Mouse (Mus musculus): ENCODE data around the gene Hsd17b3. TPM values are rescaled to one million over a fixed set of nuclear protein-coding genes. Genes with fewer than 3 reads are reported as not detected.

Gene Hsd17b3
- not detected in 2 replicates for polyA plus RNA-seq (2015; fragmentation: Nextera tagmentation; extraction: Ambion mirVana)

- H3K4me1 ChIP-seq (replicated peaks): no peaks in the 10 kb centered on the region
- no peaks in the 10 kb centered on the region for H3K36me3 ChIP-seq
- H3K9me3 ChIP-seq: no peaks in the 10 kb centered on the region
- H3K27me3 ChIP-seq: 0 out of 2 replicates have a peak, but pooled peaks cover 14% of the 10 kb centered on the region
- no peak for ATAC-seq
- WGBS: 77% methylated on average over 4 of the region's 4 CpGs
- no peak within 1 kb of the TSS for H3K27ac ChIP-seq
- H3K4me2 ChIP-seq (replicated peaks): no peak within 1 kb of the TSS
- no peak within 1 kb of the TSS for H3K4me3 ChIP-seq (replicated peaks)
- H3K9ac ChIP-seq (replicated peaks): no peak within 1 kb of the TSS
Measured at GRCm38 (mm10) chr13:64089130-64089529, at the start of gene Hsd17b3. TSS of gene Hsd17b3 (minus strand) at chr13:64089230.

DNA sequence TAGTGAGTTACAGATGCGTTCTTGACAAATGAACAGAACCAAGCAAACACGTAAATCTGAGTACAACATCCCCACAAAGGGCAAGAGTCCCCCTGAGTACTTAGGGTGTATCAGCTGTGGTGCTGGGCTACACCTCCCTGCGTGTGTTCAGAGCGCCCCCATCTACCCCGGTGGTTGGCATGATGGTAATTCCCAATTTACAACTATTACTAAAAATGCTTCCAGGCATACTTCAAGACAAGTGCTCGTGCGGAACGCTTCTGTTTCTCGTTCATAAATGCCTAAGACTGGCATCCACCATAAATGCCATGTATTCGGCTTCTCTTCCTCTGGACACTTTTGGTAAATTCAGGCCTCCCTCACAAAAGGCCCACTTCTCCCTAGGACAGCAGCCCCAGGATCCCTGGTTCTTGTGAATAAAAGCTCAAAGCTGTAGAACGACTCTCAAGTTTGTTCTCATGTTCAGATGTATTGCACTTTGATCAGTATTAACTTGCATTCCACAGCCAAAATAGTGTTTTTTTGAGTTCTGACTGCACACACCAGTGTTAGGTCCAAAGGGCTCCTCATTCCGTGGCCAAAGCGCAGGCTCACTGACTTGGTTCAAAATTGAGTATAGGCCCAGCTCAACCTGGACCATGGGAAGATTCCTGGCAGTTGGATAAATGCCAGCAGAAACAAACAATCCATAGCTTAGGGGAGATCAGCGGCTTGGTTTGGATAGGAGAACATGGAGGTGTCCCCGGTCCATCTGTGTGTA is 40.8 kb upstream of the Hsd17b3 start:
- no peaks in the 10 kb centered on the region for H3K27me3 ChIP-seq
- H3K9ac ChIP-seq (replicated peaks): no peak overlapping the region
- H3K4me3 ChIP-seq (replicated peaks): peak overlapping the region; percentile 46
- H3K27ac ChIP-seq: no peak overlapping the region
- no peaks in the 10 kb centered on the region for H3K9me3 ChIP-seq
- peaks cover 5% of the 10 kb centered on the region; the same call in 1 of the 2 replicates for H3K4me1 ChIP-seq (replicated peaks)
- peak overlapping the region; percentile 75 for H3K4me2 ChIP-seq (replicated peaks)
- H3K36me3 ChIP-seq: peaks cover 4% of the 10 kb centered on the region; the same call in 1 of the 2 replicates
- WGBS: 48% methylated on average over 15 of the region's 15 CpGs
- ATAC-seq: peak; percentile 55; the same call in 1 of the 2 replicates

DNA sequence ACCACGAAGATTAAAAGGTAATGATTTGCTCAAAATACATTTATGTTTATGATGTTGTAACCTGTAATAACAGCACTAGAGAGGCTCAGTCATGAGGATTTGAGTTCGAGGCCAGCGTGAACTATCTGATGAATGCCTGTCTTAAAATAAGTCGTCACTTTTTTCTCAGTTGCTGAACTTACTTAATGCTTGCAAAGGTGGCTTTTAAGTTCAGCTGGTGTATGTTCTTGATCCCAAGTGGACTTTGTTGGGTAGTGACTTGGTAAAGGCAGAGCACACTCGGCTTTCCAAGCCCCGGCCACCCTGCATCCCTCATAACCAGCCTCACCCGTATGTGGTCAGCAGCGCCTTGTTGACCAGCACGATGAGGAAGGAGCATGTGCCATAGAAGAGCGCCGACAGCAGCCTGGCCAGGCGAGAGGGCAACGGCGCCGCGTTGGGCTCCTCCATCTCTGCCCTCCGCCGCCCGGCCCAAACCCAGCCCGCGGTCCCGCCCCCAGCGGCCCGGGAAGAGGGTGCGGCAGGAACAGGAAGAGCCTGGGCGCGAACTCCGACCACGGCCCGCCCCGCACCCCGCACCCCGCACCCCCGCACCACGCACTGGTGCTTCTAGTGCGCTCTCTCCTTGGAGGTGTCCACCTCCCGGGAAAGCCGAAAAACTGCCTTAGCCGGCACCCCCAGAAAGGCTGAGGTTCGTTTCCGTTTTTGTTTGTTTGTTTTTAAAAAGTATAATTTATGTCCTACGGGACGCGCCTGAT is 40.0 kb upstream of the Hsd17b3 start, which contains the start of gene Slc35d2:
Gene Slc35d2, minus strand, starts transcription at position 511 of the 758 bp plus-strand sequence.
- Histone ChIP-seq H3K9me3 (no peaks in the 10 kb centered on the region), H3K4me2 (replicated peaks) (peak within 1 kb of the TSS; percentile 75), H3K27ac (no peak within 1 kb of the TSS), H3K27me3 (no peaks in the 10 kb centered on the region), H3K4me3 (replicated peaks) (peak within 1 kb of the TSS; percentile 46), H3K9ac (replicated peaks) (peak within 1 kb of the TSS; percentile 62), H3K36me3 (no peaks in the 10 kb centered on the region), H3K4me1 (replicated peaks) (peaks cover 5% of the 10 kb centered on the region; the same call in 1 of the 2 replicates)
- WGBS: 10% methylated on average over 44 of the region's 44 CpGs
- ATAC-seq: peak; percentile 69

DNA sequence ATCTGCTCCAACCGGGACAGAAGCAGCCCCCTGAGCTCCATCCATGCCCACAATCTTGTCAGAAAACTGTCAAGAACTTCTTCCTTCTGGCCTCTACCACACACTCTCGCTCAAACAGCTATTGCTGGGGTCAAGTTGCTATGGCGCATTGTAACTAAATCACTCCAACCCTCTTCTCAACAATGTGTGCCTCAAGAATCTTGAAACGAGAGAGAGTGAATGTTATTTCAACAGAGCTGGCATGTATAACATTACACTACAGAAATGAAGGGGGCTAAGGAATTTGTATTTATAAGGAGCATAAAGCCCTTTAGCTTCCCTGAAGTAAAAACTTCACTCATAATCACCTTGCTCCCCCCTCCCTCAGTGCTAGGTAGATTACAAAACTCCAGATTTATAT is 37.3 kb upstream of the Hsd17b3 start:
- Histone ChIP-seq H3K27me3 (no peaks in the 10 kb centered on the region), H3K36me3 (no peaks in the 10 kb centered on the region), H3K4me1 (replicated peaks) (peaks cover 5% of the 10 kb centered on the region; the same call in 1 of the 2 replicates), H3K4me2 (replicated peaks) (no peak overlapping the region), H3K9ac (replicated peaks) (no peak overlapping the region), H3K27ac (no peak overlapping the region), H3K4me3 (replicated peaks) (no peak overlapping the region), H3K9me3 (0 out of 2 replicates have a peak, but pooled peaks cover 3% of the 10 kb centered on the region)
- ATAC-seq: no peak
- 65% methylated on average over 4 of the region's 4 CpGs for WGBS

- H3K4me3 ChIP-seq (replicated peaks): no peak overlapping the region
- no peak for ATAC-seq
- no peak overlapping the region for H3K27ac ChIP-seq
- no peaks in the 10 kb centered on the region for H3K36me3 ChIP-seq
- H3K27me3 ChIP-seq: no peaks in the 10 kb centered on the region
- H3K4me1 ChIP-seq (replicated peaks): peaks cover 5% of the 10 kb centered on the region; the same call in 1 of the 2 replicates
- H3K4me2 ChIP-seq (replicated peaks): no peak overlapping the region
- 88% methylated on average over 6 of the region's 6 CpGs for WGBS
- H3K9ac ChIP-seq (replicated peaks): no peak overlapping the region
- 0 out of 2 replicates have a peak, but pooled peaks cover 3% of the 10 kb centered on the region for H3K9me3 ChIP-seq
Measured at GRCm38 (mm10) chr13:64124886-64125285, 35.9 kb upstream of the Hsd17b3 start.

GRCm38 (mm10) chr13:64123491-64124188 is 34.6 kb upstream of the Hsd17b3 start:
- Histone ChIP-seq H3K9ac (replicated peaks) (no peak overlapping the region), H3K9me3 (0 out of 2 replicates have a peak, but pooled peaks cover 3% of the 10 kb centered on the region), H3K4me3 (replicated peaks) (no peak overlapping the region), H3K4me1 (replicated peaks) (no peaks in the 10 kb centered on the region), H3K27ac (no peak overlapping the region), H3K4me2 (replicated peaks) (no peak overlapping the region), H3K27me3 (no peaks in the 10 kb centered on the region), H3K36me3 (no peaks in the 10 kb centered on the region)
- ATAC-seq: no peak
- 34% methylated on average over 6 of the region's 6 CpGs for WGBS

DNA sequence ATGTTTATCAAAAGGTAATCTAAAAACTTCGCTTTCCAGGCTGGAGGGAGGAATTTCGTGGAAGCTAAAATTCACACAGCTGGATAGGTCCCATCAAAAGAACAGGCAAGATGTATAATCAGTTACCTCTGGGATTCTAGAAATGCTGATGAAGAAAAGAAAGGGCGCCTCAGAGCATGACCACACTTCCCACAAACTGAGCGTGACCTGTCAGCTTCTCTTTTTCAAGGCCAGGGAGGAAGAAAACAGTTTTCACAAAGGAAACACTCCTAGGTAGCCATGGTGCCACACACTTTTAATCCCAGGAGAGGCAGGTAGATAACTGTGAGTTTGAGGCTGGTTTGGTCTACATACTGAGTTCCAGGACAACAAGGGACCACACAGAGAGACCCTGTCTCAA is 31.7 kb upstream of the Hsd17b3 start:
- 58% methylated on average over 4 of the region's 4 CpGs for WGBS
- H3K9me3 ChIP-seq: 0 out of 2 replicates have a peak, but pooled peaks cover 3% of the 10 kb centered on the region
- H3K27me3 ChIP-seq: no peaks in the 10 kb centered on the region
- no peak overlapping the region for H3K9ac ChIP-seq (replicated peaks)
- ATAC-seq: no peak
- H3K27ac ChIP-seq: no peak overlapping the region
- H3K4me3 ChIP-seq (replicated peaks): no peak overlapping the region
- no peak overlapping the region for H3K4me2 ChIP-seq (replicated peaks)
- no peaks in the 10 kb centered on the region for H3K36me3 ChIP-seq
- H3K4me1 ChIP-seq (replicated peaks): no peaks in the 10 kb centered on the region

DNA sequence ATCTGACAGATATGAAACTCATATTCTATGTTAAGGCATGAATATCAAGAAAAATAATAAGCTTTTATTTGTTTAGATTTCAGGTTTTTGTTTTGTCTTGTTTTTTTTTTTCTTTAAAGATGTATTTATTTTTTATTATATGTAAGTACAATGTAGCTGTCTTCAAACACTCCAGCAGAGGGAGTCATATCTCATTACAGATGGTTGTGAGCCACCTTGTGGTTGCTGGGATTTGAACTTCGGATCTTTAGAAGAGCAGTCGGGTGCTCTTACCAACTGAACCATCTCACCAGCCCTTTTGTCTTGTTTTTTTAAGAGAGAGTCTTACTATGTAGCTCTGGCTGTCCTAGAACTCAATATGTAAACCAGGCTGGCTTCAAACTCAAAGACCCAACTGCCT is 28.4 kb upstream of the Hsd17b3 start:
- Histone ChIP-seq H3K4me2 (replicated peaks) (no peak overlapping the region), H3K36me3 (no peaks in the 10 kb centered on the region), H3K9ac (replicated peaks) (no peak overlapping the region), H3K27ac (no peak overlapping the region), H3K9me3 (no peaks in the 10 kb centered on the region), H3K27me3 (no peaks in the 10 kb centered on the region), H3K4me1 (replicated peaks) (no peaks in the 10 kb centered on the region), H3K4me3 (replicated peaks) (no peak overlapping the region)
- WGBS: 60% methylated on average over 2 of the region's 2 CpGs
- no peak for ATAC-seq

DNA sequence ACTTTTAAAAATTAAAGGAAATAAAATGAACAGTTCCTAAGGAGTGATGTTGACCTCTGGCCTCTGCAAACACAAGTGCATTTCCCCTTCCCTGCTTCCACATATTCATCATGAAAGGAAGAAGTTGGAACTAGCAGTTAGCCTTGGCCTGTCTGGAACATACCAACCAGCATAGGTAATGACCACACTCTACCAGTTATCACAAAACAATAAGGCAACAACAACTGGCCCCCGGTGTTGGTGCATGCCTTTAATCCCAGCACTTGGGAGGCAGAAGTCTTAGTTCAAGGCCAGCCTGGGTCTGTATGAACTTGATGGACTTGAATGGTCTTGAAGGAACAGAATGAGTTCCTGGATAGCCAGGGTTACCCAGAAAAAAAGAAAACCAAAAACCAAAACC is 21.4 kb upstream of the Hsd17b3 start:
- WGBS: 98% methylated on average over 1 of the region's 1 CpGs
- no peak overlapping the region for H3K4me3 ChIP-seq (replicated peaks)
- no peak overlapping the region for H3K9ac ChIP-seq (replicated peaks)

DNA sequence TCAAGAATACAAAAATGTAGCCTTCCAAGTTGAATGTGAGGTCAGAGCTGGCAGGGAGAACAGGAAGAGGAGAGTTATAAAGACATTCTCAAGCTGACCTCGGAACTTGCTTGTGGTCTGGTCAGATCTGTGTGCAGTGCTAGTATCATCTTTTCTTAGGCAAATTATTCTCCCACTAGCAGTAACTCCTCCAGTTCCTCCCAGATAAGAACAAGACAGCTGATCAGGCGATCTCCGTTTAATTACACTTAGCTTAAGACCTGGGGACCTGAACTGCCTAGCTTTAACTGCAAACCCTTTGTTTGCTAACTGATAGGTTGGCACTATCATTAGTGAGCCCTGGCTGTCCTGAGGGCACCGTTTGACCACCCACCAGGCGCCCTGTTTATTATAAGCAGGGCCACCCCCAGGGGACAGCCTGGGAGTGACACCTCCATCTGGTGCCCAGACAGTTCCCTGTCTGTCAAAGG is 19.4 kb upstream of the Hsd17b3 start:
- ATAC-seq: peak; percentile 67
- WGBS: 26% methylated on average over 5 of the region's 5 CpGs

More for the DNA sequence above, 21.4 kb upstream of the Hsd17b3 start:
- Histone ChIP-seq H3K9me3 (no peaks in the 10 kb centered on the region), H3K4me2 (replicated peaks) (no peak overlapping the region), H3K4me1 (replicated peaks) (peaks cover 16% of the 10 kb centered on the region), H3K27ac (no peak overlapping the region), H3K36me3 (no peaks in the 10 kb centered on the region), H3K27me3 (0 out of 2 replicates have a peak, but pooled peaks cover 5% of the 10 kb centered on the region)
- ATAC-seq: no peak

GRCm38 (mm10) chr13:64107535-64107934 is 18.5 kb upstream of the Hsd17b3 start:
- Histone ChIP-seq H3K4me3 (replicated peaks) (no peak overlapping the region), H3K9ac (replicated peaks) (peak overlapping the region; percentile 41; the same call in 1 of the 2 replicates), H3K27ac (0 out of 2 replicates have a peak overlapping the region, but pooled peaks have one; percentile 19), H3K4me1 (replicated peaks) (peaks cover 16% of the 10 kb centered on the region), H3K4me2 (replicated peaks) (0 out of 2 replicates have a peak overlapping the region, but pooled peaks have one; percentile 23), H3K9me3 (no peaks in the 10 kb centered on the region), H3K36me3 (no peaks in the 10 kb centered on the region), H3K27me3 (0 out of 2 replicates have a peak, but pooled peaks cover 9% of the 10 kb centered on the region)
- peak; percentile 66 for ATAC-seq
- WGBS: 17% methylated on average over 8 of the region's 8 CpGs

More for the DNA sequence above, 19.4 kb upstream of the Hsd17b3 start:
- Histone ChIP-seq H3K4me2 (replicated peaks) (no peak overlapping the region), H3K36me3 (no peaks in the 10 kb centered on the region), H3K4me1 (replicated peaks) (peaks cover 16% of the 10 kb centered on the region), H3K9me3 (no peaks in the 10 kb centered on the region), H3K9ac (replicated peaks) (no peak overlapping the region), H3K27ac (peak overlapping the region; percentile 9; the same call in 1 of the 2 replicates), H3K4me3 (replicated peaks) (no peak overlapping the region), H3K27me3 (0 out of 2 replicates have a peak, but pooled peaks cover 9% of the 10 kb centered on the region)
